7 mouse cellular contexts compared by ENCODE assay signal in the genomic region with DNA sequence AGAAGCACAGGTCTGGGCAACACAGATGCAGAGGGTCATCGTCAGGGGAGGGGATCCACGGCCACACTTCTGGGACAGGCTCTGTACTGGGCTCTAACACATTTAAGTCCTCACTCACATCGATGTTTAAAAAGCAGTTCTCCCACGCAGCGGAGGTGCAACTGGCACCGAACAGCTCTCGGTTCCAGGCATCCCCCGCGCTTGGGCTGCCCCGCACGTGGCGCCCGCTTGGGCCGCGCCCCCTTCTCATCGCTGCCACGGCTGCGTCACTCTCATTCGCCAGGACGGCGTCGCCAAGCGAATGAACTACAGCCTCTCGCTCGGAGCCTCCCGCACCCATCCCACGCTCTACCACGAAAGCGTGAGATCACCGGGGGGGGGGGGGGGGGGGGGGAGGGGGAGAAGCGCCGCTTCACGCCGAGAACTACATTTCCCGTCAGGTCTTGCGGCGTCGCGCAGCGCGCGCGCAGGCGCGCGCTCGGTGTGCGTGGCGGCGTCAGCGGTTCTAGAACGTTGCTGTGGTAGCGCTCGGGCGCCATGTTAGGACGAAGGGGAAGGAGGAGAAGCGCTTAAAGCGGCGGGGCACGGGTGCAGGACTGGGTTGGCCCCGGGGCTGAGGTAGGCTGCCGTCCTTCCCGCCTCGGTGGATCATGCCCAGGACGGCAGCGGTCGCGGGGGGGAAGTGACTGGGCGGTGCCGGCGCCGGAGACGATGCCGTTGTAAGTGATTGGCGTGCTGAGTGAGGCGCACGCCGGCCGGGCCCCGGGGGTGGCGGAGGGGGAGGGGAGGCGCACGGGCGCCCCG. TPM values are rescaled to one million over a fixed set of nuclear protein-coding genes. Genes with fewer than 3 reads are reported as not detected.
DNase-seq lines count a peak whose midpoint lies in the region; ATAC-seq and TF ChIP-seq lines count a peak whose summit lies in the region.

A gene (plus strand): TSS at position 499 of the 804 bp plus-strand sequence.

- peak within 1 kb of the TSS; percentile 98 for H3K9ac ChIP-seq in intestine, postnatal 0 days (ENCODE audit: low read depth, low read length)
- H3K9ac ChIP-seq in midbrain, embryonic 12.5 days (replicated peaks) = peak within 1 kb of the TSS; percentile 91

- peaks cover 15% of the 10 kb centered on the region for H3K4me1 ChIP-seq in embryonic facial prominence, embryonic 10.5 days
- 0 out of 2 replicates have a peak, but pooled peaks cover 3% of the 10 kb centered on the region for H3K4me1 ChIP-seq in intestine, postnatal 0 days (replicated peaks; ENCODE audit: control insufficient read depth, insufficient read depth, low read length)
- peaks cover 13% of the 10 kb centered on the region for H3K4me1 ChIP-seq in midbrain, embryonic 12.5 days
- H3K4me1 ChIP-seq in small intestine, adult 2 months (ENCODE audit: control insufficient read depth, insufficient read depth, insufficient read length, low read length) = peaks cover 3% of the 10 kb centered on the region; the same call in 1 of the 2 replicates

- H3K9me3 ChIP-seq in embryonic facial prominence, embryonic 10.5 days = no peaks in the 10 kb centered on the region
- H3K9me3 ChIP-seq in intestine, postnatal 0 days (ENCODE audit: control insufficient read depth) = no peaks in the 10 kb centered on the region
- H3K9me3 ChIP-seq in midbrain, embryonic 12.5 days = no peaks in the 10 kb centered on the region

- no peak for TF ChIP-seq CTCF in intestine, postnatal 0 days (IDR thresholded peaks at IDR 0.05; ENCODE audit: low read depth)
- no peak for TF ChIP-seq CTCF in small intestine, adult 2 months (IDR thresholded peaks at IDR 0.05; ENCODE audit: extremely low read depth, insufficient read length, insufficient replicate concordance, low read depth, low read length)

- peak; percentile 88; the same call in 1 of the 2 replicates for TF ChIP-seq POLR2A in small intestine, adult 2 months (IDR thresholded peaks at IDR 0.05; ENCODE audit: low read depth, low read length)

- under 1% methylated on average over 73 of the region's 85 CpGs for WGBS in embryonic facial prominence, embryonic 10.5 days
- 1% methylated on average over 63 of the region's 85 CpGs for WGBS in intestine, postnatal 0 days
- under 1% methylated on average over 74 of the region's 85 CpGs for WGBS in midbrain, embryonic 12.5 days
- WGBS in small intestine, adult 2 months = under 1% methylated on average over 82 of the region's 85 CpGs

- intact Hi-C loops in left cerebral cortex, postnatal 4 days (cut with DNase I) = no loop called here

- DNase-seq in adrenal gland, postnatal 10 days = peak; percentile 91
- DNase-seq in embryonic facial prominence, embryonic 10.5 days (ENCODE audit: low spot score) = peak; percentile 93
- no peak for DNase-seq in gonadal fat pad, adult 2 months (ENCODE audit: low read depth)
- peak; percentile 91 for DNase-seq in left cerebral cortex, postnatal 4 days

- peak within 1 kb of the TSS; percentile 98 for H3K27ac ChIP-seq in embryonic facial prominence, embryonic 10.5 days (replicated peaks)
- peak within 1 kb of the TSS; percentile 99 for H3K27ac ChIP-seq in intestine, postnatal 0 days (ENCODE audit: low read depth, low read length)
- peak within 1 kb of the TSS; percentile 96 for H3K27ac ChIP-seq in midbrain, embryonic 12.5 days (replicated peaks)
- peak within 1 kb of the TSS; percentile 94 for H3K27ac ChIP-seq in small intestine, adult 2 months (ENCODE audit: insufficient read depth, low read depth, low read length)

- no peaks in the 10 kb centered on the region for H3K27me3 ChIP-seq in embryonic facial prominence, embryonic 10.5 days (replicated peaks; ENCODE audit: low read depth, poor library complexity, severe bottlenecking)
- H3K27me3 ChIP-seq in intestine, postnatal 0 days (replicated peaks; ENCODE audit: control insufficient read depth, insufficient read depth, low read length) = no peaks in the 10 kb centered on the region
- H3K27me3 ChIP-seq in midbrain, embryonic 12.5 days = no peaks in the 10 kb centered on the region
- H3K27me3 ChIP-seq in small intestine, adult 2 months (ENCODE audit: control insufficient read depth, insufficient read depth, low read length) = no peaks in the 10 kb centered on the region

- peaks cover 29% of the 10 kb centered on the region for H3K36me3 ChIP-seq in embryonic facial prominence, embryonic 10.5 days (replicated peaks)
- no peaks in the 10 kb centered on the region for H3K36me3 ChIP-seq in intestine, postnatal 0 days (ENCODE audit: control insufficient read depth, insufficient read depth)
- no peaks in the 10 kb centered on the region for H3K36me3 ChIP-seq in midbrain, embryonic 12.5 days
- no peaks in the 10 kb centered on the region; the same call in 1 of the 2 replicates for H3K36me3 ChIP-seq in small intestine, adult 2 months (ENCODE audit: control insufficient read depth, insufficient read depth, low read length)

- ATAC-seq in intestine, postnatal 0 days = peak; percentile 91
- ATAC-seq in midbrain, embryonic 12.5 days (ENCODE audit: low FRiP score, low read depth) = peak; percentile 95

- H3K4me3 ChIP-seq in embryonic facial prominence, embryonic 10.5 days = peak within 1 kb of the TSS; percentile 89
- peak within 1 kb of the TSS; percentile 93 for H3K4me3 ChIP-seq in intestine, postnatal 0 days (ENCODE audit: low read depth, low read length)
- H3K4me3 ChIP-seq in midbrain, embryonic 12.5 days = peak within 1 kb of the TSS; percentile 94
- H3K4me3 ChIP-seq in small intestine, adult 2 months (ENCODE audit: low read depth, low read length) = peak within 1 kb of the TSS; percentile 98

- H3K4me2 ChIP-seq in intestine, postnatal 0 days (replicated peaks; ENCODE audit: low read depth) = peak within 1 kb of the TSS; percentile 81
- peak within 1 kb of the TSS; percentile 76 for H3K4me2 ChIP-seq in midbrain, embryonic 12.5 days (replicated peaks)

RNA-seq across cellular contexts. Expression of the gene that starts here (rescaled TPM):
- 100 to 1,000 TPM; 165 to 177 TPM for total RNA-seq in adrenal gland, postnatal 10 days (2021)
- polyA plus RNA-seq in embryonic facial prominence, embryonic 10.5 days (2016; fragmentation: Nextera tagmentation; extraction: Ambion mirVana) = 283 and 294 TPM in 2 replicates
- polyA plus RNA-seq in gonadal fat pad, adult 2 months (2012; rRNA removed) = 46.4 and 53.4 TPM in 2 replicates
- polyA plus RNA-seq in intestine, postnatal 0 days (2015; fragmentation: Nextera tagmentation; extraction: Ambion mirVana) = 101 and 110 TPM in 2 replicates
- total RNA-seq in left cerebral cortex, postnatal 4 days (2021) = 100 to 1,000 TPM; 150 to 173 TPM
- polyA plus RNA-seq in midbrain, embryonic 12.5 days (2016; fragmentation: Nextera tagmentation; extraction: Ambion mirVana) = 299 and 319 TPM in 2 replicates
- polyA plus RNA-seq in small intestine, adult 2 months (2012; rRNA removed) = 41.6 and 61.3 TPM in 2 replicates
